Mouse (Mus musculus) frontal cortex, postnatal 10 days (tissue): ENCODE results near the gene Cntnap5b.
"Not testable (repeated sequence)": the region's sequence is repeated elsewhere in the genome, so short reads cannot be mapped to it uniquely, and the experiment has no call there.

Experiments used
- DNase-seq, 2 experiments: peaks; one replicate each; pipeline ENCODE4 v3.0.0; 2022; ENCODE audit warnings: low spot score in 2 of 2, mixed read lengths in 1 of 2

The Cntnap5b gene

DNA sequence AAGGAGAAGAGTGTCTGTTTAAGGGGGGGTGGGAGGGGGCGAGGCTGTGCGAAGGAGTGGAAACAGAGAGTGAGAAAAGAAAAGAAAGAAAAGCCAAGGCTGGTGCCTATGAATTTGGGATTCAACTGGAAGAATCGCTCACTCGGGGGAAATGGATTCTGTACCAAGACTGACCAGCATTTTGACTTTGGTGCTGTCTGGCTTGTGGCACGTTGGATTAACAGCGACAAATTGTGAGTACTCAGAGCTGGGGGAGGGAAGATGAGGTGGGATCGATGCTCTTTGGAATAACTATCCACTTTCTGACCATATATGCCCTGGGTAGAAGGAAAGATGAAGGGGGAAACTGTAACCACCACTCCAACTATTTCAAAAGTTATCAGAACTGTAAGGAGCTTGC lies at the start of gene Cntnap5b:
Cntnap5b (plus strand) TSS at position 152 of the 400 bp plus-strand sequence.
- no peak for DNase-seq

GRCm38 (mm10) chr1:99759996-99760395 lies 12.6 kb upstream of the Cntnap5b start:
- DNase-seq, result no peak

- peak; percentile 12 to 37 for DNase-seq
These were observed 382 bp upstream of the Cntnap5b start for GRCm38 (mm10) chr1:99772183-99772582.

DNA sequence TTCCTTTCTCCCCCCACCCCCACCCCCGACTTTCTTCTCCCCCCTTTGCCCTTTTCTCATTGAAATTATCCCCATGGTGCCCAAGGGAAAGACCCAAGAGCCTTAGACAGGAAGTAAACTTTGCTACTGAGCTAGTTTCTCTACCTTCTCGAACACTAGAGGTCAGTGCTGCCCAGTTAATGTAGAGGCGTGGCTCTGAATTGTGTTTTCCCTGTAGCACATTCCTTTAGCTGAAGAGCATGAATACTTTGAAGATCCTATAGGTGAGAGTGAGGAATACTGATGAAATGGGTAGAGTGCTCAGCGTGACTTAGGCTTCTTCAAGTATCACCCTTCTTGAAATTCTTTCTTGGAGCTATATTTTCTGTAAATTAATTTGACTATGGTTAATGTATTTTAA lies 1.6 kb downstream of the Cntnap5b start:
- peak; percentile 16 to 39 for DNase-seq

GRCm38 (mm10) chr1:99813334-99814110 lies 41.0 kb downstream of the Cntnap5b start:
- DNase-seq, result no peak

DNA sequence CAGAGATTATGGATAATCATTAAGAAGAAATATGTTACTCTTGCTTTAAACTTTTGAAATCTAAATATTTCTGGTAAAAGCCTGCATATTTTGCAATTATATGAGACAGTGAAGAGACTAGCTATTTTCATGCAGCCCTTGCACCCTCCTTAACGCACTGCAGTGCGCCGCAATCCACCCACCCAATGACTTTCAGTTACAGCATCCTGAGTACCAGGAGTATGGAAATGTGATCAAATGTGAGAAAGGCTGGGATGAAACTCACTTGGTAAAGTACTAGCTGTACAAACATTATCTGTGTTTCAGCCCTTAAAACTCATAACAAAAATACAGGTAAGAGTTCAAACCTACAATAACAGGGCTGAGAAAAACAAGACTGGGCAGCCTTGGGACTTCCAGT lies 99.8 kb downstream of the Cntnap5b start:
- DNase-seq, result no peak

DNA sequence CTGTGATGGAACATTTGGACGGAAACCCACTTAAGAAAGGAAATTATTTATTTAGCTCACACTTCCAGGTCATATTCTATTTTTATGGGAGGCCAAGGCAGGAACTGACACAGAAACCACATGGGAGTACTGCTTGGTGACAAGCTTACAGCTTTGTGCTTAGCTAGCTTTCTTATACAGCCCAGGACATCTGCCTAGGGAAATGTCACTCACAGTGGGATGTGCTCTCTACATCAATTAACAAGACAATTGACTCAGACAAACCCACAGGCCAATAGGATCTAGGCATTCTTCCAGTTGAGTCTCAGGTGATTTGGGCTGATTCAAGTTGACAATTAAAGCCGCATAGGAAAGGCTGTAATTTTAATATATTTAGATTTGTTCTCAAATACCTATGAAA lies 135.2 kb downstream of the Cntnap5b start:
- DNase-seq, result no peak

GRCm38 (mm10) chr1:99943515-99943914 lies 170.9 kb downstream of the Cntnap5b start:
- DNase-seq, result no peak

- no peak for DNase-seq
These were observed 186.9 kb downstream of the Cntnap5b start for GRCm38 (mm10) chr1:99959428-99959987.

- no peak for DNase-seq
These were observed 194.9 kb downstream of the Cntnap5b start for GRCm38 (mm10) chr1:99967300-99968089.

DNA sequence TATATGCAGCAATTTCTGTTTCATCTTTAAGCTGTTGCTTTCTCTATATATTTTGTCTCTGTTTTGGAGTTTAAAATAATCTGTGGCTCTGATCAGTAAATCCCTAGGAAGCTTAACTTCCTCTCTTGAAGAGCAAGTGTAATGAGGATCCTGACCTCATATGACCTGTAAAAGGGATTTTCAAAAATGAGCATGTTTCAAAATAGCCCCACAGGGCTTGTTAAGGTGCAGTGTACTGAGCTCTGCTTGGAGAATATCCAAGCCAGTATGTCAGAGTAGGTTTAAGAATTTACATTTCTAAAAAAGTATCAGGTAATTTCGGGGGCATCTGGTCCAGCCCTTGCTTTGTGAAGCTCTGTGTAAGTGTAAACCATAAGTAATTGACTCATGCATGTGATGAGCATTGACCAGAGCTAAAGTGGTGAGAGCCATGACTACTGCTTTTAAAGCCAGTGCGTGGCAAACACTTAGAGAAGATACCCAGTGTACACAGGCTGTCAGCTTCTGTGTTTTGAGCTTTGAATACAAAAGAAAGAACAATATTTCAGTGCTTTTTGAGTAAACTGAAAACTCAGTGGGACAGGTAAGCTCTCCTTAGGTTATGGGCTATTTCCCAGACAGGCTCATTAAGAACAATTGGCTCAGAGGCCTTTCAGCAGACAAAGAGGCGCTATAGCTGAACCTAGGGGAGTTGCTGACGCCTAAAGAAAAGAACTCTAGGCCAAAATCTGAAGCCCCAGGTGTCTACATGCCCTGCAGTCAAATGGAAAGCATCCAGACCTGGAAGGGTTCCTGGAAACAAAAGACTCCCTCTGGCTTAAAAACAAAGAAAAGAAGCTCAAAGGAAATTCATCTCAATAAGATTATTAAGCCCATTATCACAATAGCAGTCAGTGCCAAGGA lies 197.9 kb downstream of the Cntnap5b start:
- no peak for DNase-seq

GRCm38 (mm10) chr1:100001226-100001625 lies 228.7 kb downstream of the Cntnap5b start:
- DNase-seq, result not testable (repeated sequence)

- no peak for DNase-seq
These were observed 233.6 kb downstream of the Cntnap5b start for GRCm38 (mm10) chr1:100006021-100006745.

- DNase-seq, result no peak
These were observed 269.2 kb downstream of the Cntnap5b start for GRCm38 (mm10) chr1:100041808-100042207.

DNA sequence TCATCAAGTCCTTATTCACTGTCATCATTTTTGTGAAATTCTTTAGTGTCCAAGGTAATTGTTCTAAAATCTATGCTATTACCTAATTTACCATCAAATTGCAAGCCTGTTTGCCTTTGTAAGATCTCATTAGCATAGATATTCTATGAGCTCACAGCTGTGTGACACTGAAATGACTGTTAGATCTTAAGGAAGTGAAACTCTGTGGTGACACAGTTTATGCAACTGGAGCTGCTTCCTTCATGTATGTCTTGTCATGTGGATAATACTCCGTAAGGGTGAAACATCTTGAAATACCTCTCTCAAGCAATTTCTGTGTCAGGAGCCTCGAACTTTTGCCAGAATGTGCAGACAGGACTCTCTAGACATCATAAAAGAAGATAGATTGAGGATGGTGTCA lies 307.2 kb downstream of the Cntnap5b start:
- no peak for DNase-seq

- DNase-seq, result no peak
These were observed 328.0 kb downstream of the Cntnap5b start for GRCm38 (mm10) chr1:100100516-100100915.

- no peak for DNase-seq
These were observed 328.5 kb downstream of the Cntnap5b start for GRCm38 (mm10) chr1:100101017-100101416.

DNA sequence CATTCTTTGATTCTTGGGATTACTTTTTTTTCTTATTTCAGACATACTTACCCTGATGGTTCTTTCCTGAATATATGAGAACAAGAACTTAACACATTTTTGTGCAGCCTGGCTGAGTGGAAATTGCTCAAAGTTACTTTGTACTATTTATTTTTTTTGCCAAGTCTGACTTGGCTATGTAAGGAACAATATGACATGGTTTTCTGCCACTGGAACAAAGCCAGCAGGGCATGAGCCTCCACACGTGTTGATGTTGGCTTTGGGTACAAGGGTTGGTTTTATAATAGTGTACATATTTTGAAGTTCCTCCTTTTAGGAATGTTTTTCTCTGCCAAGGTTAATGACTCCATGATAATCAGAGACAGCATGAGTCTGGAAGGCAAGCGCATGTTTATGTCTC lies 331.8 kb downstream of the Cntnap5b start:
- no peak for DNase-seq

GRCm38 (mm10) chr1:100122410-100122935 lies 349.9 kb downstream of the Cntnap5b start:
- no peak for DNase-seq

DNA sequence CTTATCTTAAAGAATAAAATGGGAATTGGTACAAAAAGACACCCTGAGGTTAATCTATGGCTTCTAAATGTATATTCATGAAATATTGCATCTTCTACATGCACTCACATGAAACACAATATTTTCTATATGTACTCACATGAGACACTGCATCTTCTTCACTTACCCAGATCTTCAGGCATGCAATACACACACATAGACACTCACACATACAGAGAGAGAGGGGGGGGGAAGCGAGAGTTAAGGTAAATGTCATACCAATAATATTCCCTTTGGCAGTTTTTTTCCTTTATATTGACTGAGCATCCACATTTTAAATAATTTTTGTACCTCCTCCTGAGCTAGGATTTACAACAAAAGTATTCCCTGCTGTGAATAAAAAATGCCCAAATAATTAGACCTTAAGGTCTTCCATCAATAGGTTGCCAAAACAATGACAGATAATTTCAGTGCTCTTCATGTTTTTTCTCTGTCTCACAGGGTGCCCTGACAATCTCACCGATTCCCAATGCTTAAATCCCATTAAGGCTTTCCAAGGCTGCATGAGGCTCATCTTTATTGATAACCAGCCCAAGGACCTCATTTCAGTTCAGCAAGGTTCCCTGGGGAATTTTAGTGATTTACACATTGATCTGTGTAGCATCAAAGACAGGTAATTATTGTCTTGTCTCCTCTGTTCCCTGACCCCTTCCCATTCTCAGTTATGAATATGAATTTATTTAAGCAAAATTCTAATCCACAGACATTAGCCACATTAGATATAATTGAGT lies 391.2 kb downstream of the Cntnap5b start:
- DNase-seq, result no peak
